Mouse (Mus musculus) cortical plate, adult 2 months (tissue): ENCODE data around the gene Chadl.

Experiments used
- CTCF ChIP-seq: fragments of 200-500 bp; IDR thresholded peaks from 2 replicates; pipeline ENCODE4 v1.5.1; 2011; ENCODE audit warnings: mild to moderate bottlenecking, control low read depth, low read length; ENCODE audit not compliant: insufficient read depth; ENCODE audit errors: extremely low read depth
- POLR2A ChIP-seq: fragments of 200-500 bp; IDR thresholded peaks from 2 replicates; pipeline ENCODE4 v1.6.1; 2011; ENCODE audit warnings: mild to moderate bottlenecking, low read length, control low read depth; ENCODE audit not compliant: insufficient read depth; ENCODE audit errors: extremely low read depth

DNA sequence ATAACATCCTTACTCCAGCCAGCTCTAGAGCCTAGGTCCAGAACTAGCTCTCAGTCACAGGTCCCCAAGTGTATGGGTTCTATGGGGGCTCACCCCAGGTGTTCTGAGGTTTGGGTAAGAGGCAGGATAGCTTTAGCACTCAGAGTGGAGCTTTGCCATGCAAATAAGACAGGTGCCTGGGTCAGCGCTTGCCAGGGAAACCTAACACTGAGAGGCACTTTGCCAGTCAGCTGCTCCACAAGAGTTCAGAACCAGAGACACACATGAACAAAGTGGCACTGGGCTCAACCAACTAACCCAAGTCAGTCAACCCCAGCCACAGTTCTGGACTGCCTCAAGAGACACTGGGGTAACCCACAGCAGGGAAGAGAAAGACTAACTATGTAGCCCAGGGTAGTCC, 12.6 kb upstream of the Chadl start:
- TF ChIP-seq POLR2A (no peak), CTCF (no peak)
